Mouse (Mus musculus) heart, embryonic 16.5 days (tissue): ENCODE results near the gene Clcn7. TPM values are rescaled to one million over a fixed set of nuclear protein-coding genes. Genes with fewer than 3 reads are reported as not detected.

Source experiments
- ATAC-seq: fragments of 200-750 bp; cut with Nextera tagmentation; replicated peaks from 2 replicates; pipeline ENCODE4 v1.8.0; 2017; ENCODE audit warnings: moderate number of reproducible peaks; ENCODE audit not compliant: insufficient read depth, low FRiP score; ENCODE audit errors: extremely low read depth
- H3K27ac ChIP-seq: fragments of 300-500 bp; sonication (generic); 2 replicates; pipeline ENCODE4 v1.5.1; 2014; ENCODE audit warnings: mild to moderate bottlenecking, low read length, control low read depth, moderate library complexity
- H3K27me3 ChIP-seq: fragments of 300-500 bp; sonication (generic); 2 replicates; pipeline ENCODE4 v1.6.1; 2014; ENCODE audit warnings: low read length, mixed read lengths; ENCODE audit not compliant: control insufficient read depth, insufficient read depth
- H3K36me3 ChIP-seq: fragments of 300-500 bp; sonication (generic); 2 replicates; pipeline ENCODE4 v1.6.1; 2014; ENCODE audit not compliant: control insufficient read depth, insufficient read depth
- H3K4me1 ChIP-seq: fragments of 300-500 bp; sonication (generic); 2 replicates; pipeline ENCODE4 v1.6.1; 2014; ENCODE audit warnings: low read length, mixed read lengths; ENCODE audit not compliant: control insufficient read depth, insufficient read depth
- H3K4me2 ChIP-seq: fragments of 300-500 bp; sonication (generic); 2 replicates; pipeline ENCODE4 v1.6.1; 2014; ENCODE audit warnings: low read depth, mild to moderate bottlenecking, control low read depth, low read length
- H3K4me3 ChIP-seq: fragments of 300-500 bp; sonication (generic); 2 replicates; pipeline ENCODE4 v1.5.1; 2014; ENCODE audit warnings: mild to moderate bottlenecking, control low read depth, low read length
- H3K9ac ChIP-seq: fragments of 300-500 bp; sonication (generic); 2 replicates; pipeline ENCODE4 v1.6.1; 2014; ENCODE audit warnings: low read length, control low read depth
- H3K9me3 ChIP-seq: fragments of 300-500 bp; sonication (generic); replicated peaks from 2 replicates; pipeline ENCODE4 v1.6.1; 2016; ENCODE audit warnings: low read length; ENCODE audit not compliant: control insufficient read depth
- WGBS: fragments of 180-500 bp; shearing (Covaris S2); extraction: QIAGEN DNeasy Blood & Tissue Kit; methylation state at CpG from one replicate; pipeline ENCODE4 v1.1.7; 2014; 5-methylcytosine and 5-hydroxymethylcytosine counted together
- polyA plus RNA-seq: library from polyadenylated mRNA; unstranded; fragments of >200 nt; fragmentation: Nextera tagmentation; extraction: Ambion mirVana; gene quantifications from 2 replicates; pipeline ENCODE4 v1.2.1, GENCODE M21; 2015

Gene Clcn7
- polyA plus RNA-seq, 1 experiment from 2014 or later = 16.1 TPM

DNA sequence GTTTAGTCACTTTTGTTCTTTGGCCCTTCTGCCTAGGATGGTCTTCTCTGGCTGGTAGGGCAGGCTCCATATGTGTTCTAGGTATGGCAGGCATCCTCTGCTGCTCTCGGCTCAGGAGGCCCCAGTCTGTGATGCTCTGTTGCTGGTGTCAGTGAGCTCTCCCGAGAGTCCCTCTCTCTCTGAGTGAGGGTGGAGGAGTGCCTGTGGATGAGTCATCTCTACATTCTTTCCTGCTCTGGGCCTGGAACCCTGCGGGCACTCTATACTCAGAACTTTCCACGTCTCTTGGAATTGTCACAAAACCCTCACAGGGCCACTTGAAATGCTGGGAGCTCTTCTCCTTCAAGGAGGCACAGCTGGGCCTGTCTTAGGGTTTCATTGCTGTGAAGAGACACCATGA is 78.5 kb downstream of the Clcn7 start:
- no peak overlapping the region for H3K4me3 ChIP-seq
- no peaks in the 10 kb centered on the region for H3K27me3 ChIP-seq
- peaks cover 31% of the 10 kb centered on the region for H3K36me3 ChIP-seq
- H3K9ac ChIP-seq = no peak overlapping the region
- H3K27ac ChIP-seq = no peak overlapping the region
- H3K9me3 ChIP-seq = no peaks in the 10 kb centered on the region
- 60% methylated on average over 4 of the region's 4 CpGs for WGBS
- ATAC-seq = no peak
- H3K4me1 ChIP-seq = no peaks in the 10 kb centered on the region
- no peak overlapping the region for H3K4me2 ChIP-seq

Other genes with a start within 250 kb of the Clcn7 start
- gene Nubp2, start 247.0 kb upstream of the Clcn7 start, polyA plus RNA-seq = 37.9 and 38.3 TPM in 2 replicates
- gene Spsb3, start 246.7 kb upstream of the Clcn7 start, polyA plus RNA-seq = 33.7 and 34.0 TPM in 2 replicates
- 18.2 and 20.4 TPM in 2 replicates for gene Eme2, start 238.3 kb upstream of the Clcn7 start, polyA plus RNA-seq
- 86.8 and 94.8 TPM in 2 replicates for gene Mrps34, start 238.3 kb upstream of the Clcn7 start, polyA plus RNA-seq
- gene Nme3, start 236.9 kb upstream of the Clcn7 start, polyA plus RNA-seq = 38.2 and 42.1 TPM in 2 replicates
- 30.1 and 33.0 TPM in 2 replicates for gene Mapk8ip3, start 196.4 kb upstream of the Clcn7 start, polyA plus RNA-seq
- 79.3 and 82.5 TPM in 2 replicates for gene Jpt2, start 172.7 kb upstream of the Clcn7 start, polyA plus RNA-seq
- 3.9 and 4.2 TPM in 2 replicates for gene Cramp1l, start 117.6 kb upstream of the Clcn7 start, polyA plus RNA-seq
- 11.6 TPM in 2 replicates for gene Ift140, start 117.3 kb upstream of the Clcn7 start, polyA plus RNA-seq
- gene Tmem204, start 49.8 kb upstream of the Clcn7 start, polyA plus RNA-seq = 26.7 and 36.1 TPM in 2 replicates
- gene Telo2, start 17.4 kb upstream of the Clcn7 start, polyA plus RNA-seq = 31.3 and 31.7 TPM in 2 replicates
- gene Ptx4, start 12.6 kb upstream of the Clcn7 start, polyA plus RNA-seq = 0.20 and 0.24 TPM in 2 replicates
- gene Ccdc154, start 29.1 kb downstream of the Clcn7 start, polyA plus RNA-seq = not detected in 2 replicates
- gene Gm38655, start 42.1 kb downstream of the Clcn7 start, polyA plus RNA-seq = 0.32 and 0.95 TPM in 2 replicates
- 27.0 and 29.6 TPM in 2 replicates for gene BC003965, start 51.2 kb downstream of the Clcn7 start, polyA plus RNA-seq
- 5.4 and 6.1 TPM in 2 replicates for gene Unkl, start 55.0 kb downstream of the Clcn7 start, polyA plus RNA-seq
- 23.8 and 25.7 TPM in 2 replicates for gene Gnptg, start 106.7 kb downstream of the Clcn7 start, polyA plus RNA-seq
- gene Tsr3, start 106.8 kb downstream of the Clcn7 start, polyA plus RNA-seq = 26.9 and 31.0 TPM in 2 replicates
- gene Baiap3, start 123.0 kb downstream of the Clcn7 start, polyA plus RNA-seq = 1.4 and 2.5 TPM in 2 replicates
- 345 and 358 TPM in 2 replicates for gene Ube2i, start 141.2 kb downstream of the Clcn7 start, polyA plus RNA-seq
- gene Prss34, start 165.0 kb downstream of the Clcn7 start, polyA plus RNA-seq = 0.80 and 0.84 TPM in 2 replicates
- gene Prss28, start 175.3 kb downstream of the Clcn7 start, polyA plus RNA-seq = not detected in 2 replicates
- gene Prss29, start 185.3 kb downstream of the Clcn7 start, polyA plus RNA-seq = not detected in 2 replicates
- gene Tpsab1, start 212.2 kb downstream of the Clcn7 start, polyA plus RNA-seq = 0.41 and 0.59 TPM in 2 replicates
- gene Tpsb2, start 232.9 kb downstream of the Clcn7 start, polyA plus RNA-seq = 11.0 and 11.7 TPM in 2 replicates
- 0.56 and 0.76 TPM in 2 replicates for gene Tpsg1, start 235.9 kb downstream of the Clcn7 start, polyA plus RNA-seq